Mouse (Mus musculus) neural tube, embryonic 12.5 days (tissue): ENCODE results near the gene Fbxw7. TPM values are rescaled to one million over a fixed set of nuclear protein-coding genes. Genes with fewer than 3 reads are reported as not detected.
A peak's percentile ranks its signal among the peaks of the same experiment; 100 is the strongest.

Experiments used
- ATAC-seq: fragments of 200-750 bp; cut with Nextera tagmentation; 2 replicates; pipeline ENCODE4 v1.8.0; 2017; ENCODE audit warnings: low read depth, mild to moderate bottlenecking, moderate TSS enrichment, moderate library complexity; ENCODE audit not compliant: low FRiP score
- H3K27ac ChIP-seq: fragments of 300-500 bp; sonication (generic); 2 replicates; pipeline ENCODE4 v1.5.1; 2016
- H3K27me3 ChIP-seq: fragments of 300-500 bp; sonication (generic); replicated peaks from 2 replicates; pipeline ENCODE4 v1.6.1; 2016; ENCODE audit warnings: mild to moderate bottlenecking
- H3K36me3 ChIP-seq: fragments of 300-500 bp; sonication (generic); 2 replicates; pipeline ENCODE4 v1.6.1; 2016; ENCODE audit warnings: mild to moderate bottlenecking
- H3K4me1 ChIP-seq: fragments of 300-500 bp; sonication (generic); 2 replicates; pipeline ENCODE4 v1.6.1; 2016
- H3K4me2 ChIP-seq: fragments of 300-500 bp; sonication (generic); replicated peaks from 2 replicates; pipeline ENCODE4 v1.6.1; 2016; ENCODE audit warnings: mild to moderate bottlenecking
- H3K4me3 ChIP-seq: fragments of 300-500 bp; sonication (generic); 2 replicates; pipeline ENCODE4 v1.5.1; 2016
- H3K9ac ChIP-seq: fragments of 300-500 bp; sonication (generic); 2 replicates; pipeline ENCODE4 v1.6.1; 2016; ENCODE audit warnings: mild to moderate bottlenecking
- H3K9me3 ChIP-seq: fragments of 300-500 bp; sonication (generic); 2 replicates; pipeline ENCODE4 v1.6.1; 2016; ENCODE audit warnings: mild to moderate bottlenecking
- WGBS: fragments of 180-500 bp; shearing (Covaris S2); methylation state at CpG from one replicate; pipeline ENCODE4 v1.1.7; 2016; 5-methylcytosine and 5-hydroxymethylcytosine counted together
- polyA plus RNA-seq: library from polyadenylated mRNA; unstranded; fragments of >200 nt; fragmentation: Nextera tagmentation; extraction: Ambion mirVana; gene quantifications from 2 replicates; pipeline ENCODE4 v1.2.1, GENCODE M21; 2016

The Fbxw7 gene
- polyA plus RNA-seq = 22.7 and 22.9 TPM in 2 replicates

GRCm38 (mm10) chr3:84814762-84815381 is at the start of gene Fbxw7:
Fbxw7 (plus strand) TSS chr3:84815268.
- Histone ChIP-seq H3K4me2 (peak within 1 kb of the TSS; percentile 99), H3K9ac (peak within 1 kb of the TSS; percentile 93), H3K4me1 (peaks cover 19% of the 10 kb centered on the region), H3K4me3 (peak within 1 kb of the TSS; percentile 99), H3K9me3 (no peaks in the 10 kb centered on the region), H3K27ac (peak within 1 kb of the TSS; percentile 89), H3K27me3 (no peaks in the 10 kb centered on the region), H3K36me3 (no peaks in the 10 kb centered on the region)
- WGBS = under 1% methylated on average over 59 of the region's 76 CpGs
- peak; percentile 56 for ATAC-seq

- H3K27me3 ChIP-seq = no peaks in the 10 kb centered on the region
- no peak overlapping the region for H3K4me3 ChIP-seq
- H3K36me3 ChIP-seq = no peaks in the 10 kb centered on the region
- H3K9me3 ChIP-seq = no peaks in the 10 kb centered on the region
- H3K4me2 ChIP-seq = no peak overlapping the region
- ATAC-seq = no peak
- 90% methylated on average over 4 of the region's 4 CpGs for WGBS
- no peaks in the 10 kb centered on the region for H3K4me1 ChIP-seq
- no peak overlapping the region for H3K9ac ChIP-seq
- H3K27ac ChIP-seq = no peak overlapping the region
These were observed 46.1 kb upstream of the Fbxw7 start for GRCm38 (mm10) chr3:84768940-84769339.

GRCm38 (mm10) chr3:84769411-84769810 is 45.7 kb upstream of the Fbxw7 start:
- H3K4me1 ChIP-seq = no peaks in the 10 kb centered on the region
- H3K4me2 ChIP-seq = no peak overlapping the region
- ATAC-seq = no peak
- no peak overlapping the region for H3K9ac ChIP-seq
- WGBS = 79% methylated on average over 6 of the region's 6 CpGs
- H3K27ac ChIP-seq = no peak overlapping the region
- H3K4me3 ChIP-seq = no peak overlapping the region
- H3K27me3 ChIP-seq = no peaks in the 10 kb centered on the region
- H3K9me3 ChIP-seq = no peaks in the 10 kb centered on the region
- no peaks in the 10 kb centered on the region for H3K36me3 ChIP-seq

- Histone ChIP-seq H3K9ac (no peak overlapping the region), H3K9me3 (no peaks in the 10 kb centered on the region), H3K36me3 (no peaks in the 10 kb centered on the region), H3K4me1 (no peaks in the 10 kb centered on the region), H3K27ac (no peak overlapping the region), H3K4me2 (no peak overlapping the region), H3K4me3 (no peak overlapping the region), H3K27me3 (no peaks in the 10 kb centered on the region)
- 93% methylated on average over 6 of the region's 6 CpGs for WGBS
- no peak for ATAC-seq
These were observed 44.5 kb upstream of the Fbxw7 start for GRCm38 (mm10) chr3:84770518-84770917.

- Histone ChIP-seq H3K4me2 (no peak overlapping the region), H3K9ac (no peak overlapping the region), H3K9me3 (no peaks in the 10 kb centered on the region), H3K27me3 (no peaks in the 10 kb centered on the region), H3K27ac (no peak overlapping the region), H3K4me3 (no peak overlapping the region), H3K36me3 (no peaks in the 10 kb centered on the region), H3K4me1 (no peaks in the 10 kb centered on the region)
- WGBS = 51% methylated on average over 2 of the region's 2 CpGs
- ATAC-seq = no peak
These were observed 43.1 kb upstream of the Fbxw7 start for GRCm38 (mm10) chr3:84771980-84772379.

- H3K27me3 ChIP-seq = no peaks in the 10 kb centered on the region
- WGBS = 23% methylated on average over 8 of the region's 8 CpGs
- no peak overlapping the region for H3K27ac ChIP-seq
- H3K36me3 ChIP-seq = no peaks in the 10 kb centered on the region
- no peak overlapping the region for H3K9ac ChIP-seq
- no peaks in the 10 kb centered on the region for H3K4me1 ChIP-seq
- H3K9me3 ChIP-seq = no peaks in the 10 kb centered on the region
- no peak overlapping the region for H3K4me2 ChIP-seq
- H3K4me3 ChIP-seq = no peak overlapping the region
- no peak for ATAC-seq
These were observed 40.6 kb upstream of the Fbxw7 start for GRCm38 (mm10) chr3:84774246-84775066.

- no peak overlapping the region for H3K4me3 ChIP-seq
- no peak overlapping the region for H3K27ac ChIP-seq
- WGBS = 66% methylated on average over 6 of the region's 6 CpGs
- H3K27me3 ChIP-seq = no peaks in the 10 kb centered on the region
- H3K9ac ChIP-seq = no peak overlapping the region
- H3K4me2 ChIP-seq = no peak overlapping the region
- H3K4me1 ChIP-seq = no peaks in the 10 kb centered on the region
- no peaks in the 10 kb centered on the region for H3K9me3 ChIP-seq
- no peak for ATAC-seq
- H3K36me3 ChIP-seq = no peaks in the 10 kb centered on the region
These were observed 40.0 kb upstream of the Fbxw7 start for GRCm38 (mm10) chr3:84775067-84775423.

GRCm38 (mm10) chr3:84775577-84775976 is 39.5 kb upstream of the Fbxw7 start:
- ATAC-seq = no peak
- Histone ChIP-seq H3K4me3 (no peak overlapping the region), H3K36me3 (no peaks in the 10 kb centered on the region), H3K4me2 (no peak overlapping the region), H3K9me3 (no peaks in the 10 kb centered on the region), H3K4me1 (no peaks in the 10 kb centered on the region), H3K9ac (no peak overlapping the region), H3K27me3 (no peaks in the 10 kb centered on the region), H3K27ac (no peak overlapping the region)
- WGBS = 70% methylated on average over 4 of the region's 4 CpGs

GRCm38 (mm10) chr3:84776084-84776483 is 39.0 kb upstream of the Fbxw7 start:
- H3K4me1 ChIP-seq = no peaks in the 10 kb centered on the region
- no peak for ATAC-seq
- no peaks in the 10 kb centered on the region for H3K27me3 ChIP-seq
- no peak overlapping the region for H3K27ac ChIP-seq
- 82% methylated on average over 1 of the region's 1 CpGs for WGBS
- H3K9me3 ChIP-seq = no peaks in the 10 kb centered on the region
- no peak overlapping the region for H3K4me3 ChIP-seq
- no peak overlapping the region for H3K9ac ChIP-seq
- H3K4me2 ChIP-seq = no peak overlapping the region
- no peaks in the 10 kb centered on the region for H3K36me3 ChIP-seq

- Histone ChIP-seq H3K9ac (no peak overlapping the region), H3K4me3 (no peak overlapping the region), H3K27ac (no peak overlapping the region), H3K36me3 (no peaks in the 10 kb centered on the region), H3K4me1 (no peaks in the 10 kb centered on the region), H3K4me2 (no peak overlapping the region), H3K9me3 (peaks cover 7% of the 10 kb centered on the region), H3K27me3 (no peaks in the 10 kb centered on the region)
- WGBS = 85% methylated on average over 4 of the region's 4 CpGs
- ATAC-seq = no peak
These were observed 27.2 kb upstream of the Fbxw7 start for GRCm38 (mm10) chr3:84787914-84788313.

GRCm38 (mm10) chr3:84804036-84804435 is 11.0 kb upstream of the Fbxw7 start:
- H3K9ac ChIP-seq = no peak overlapping the region
- WGBS = 75% methylated on average over 9 of the region's 9 CpGs
- no peak overlapping the region for H3K4me2 ChIP-seq
- no peaks in the 10 kb centered on the region for H3K27me3 ChIP-seq
- no peaks in the 10 kb centered on the region for H3K9me3 ChIP-seq
- H3K27ac ChIP-seq = no peak overlapping the region
- no peak overlapping the region for H3K4me3 ChIP-seq
- no peak for ATAC-seq
- H3K36me3 ChIP-seq = no peaks in the 10 kb centered on the region
- no peaks in the 10 kb centered on the region for H3K4me1 ChIP-seq

GRCm38 (mm10) chr3:84806206-84806605 is 8.9 kb upstream of the Fbxw7 start:
- ATAC-seq = no peak
- Histone ChIP-seq H3K4me1 (no peaks in the 10 kb centered on the region), H3K27ac (no peak overlapping the region), H3K9ac (no peak overlapping the region), H3K27me3 (no peaks in the 10 kb centered on the region), H3K9me3 (no peaks in the 10 kb centered on the region), H3K36me3 (no peaks in the 10 kb centered on the region), H3K4me2 (no peak overlapping the region), H3K4me3 (no peak overlapping the region)
- WGBS = 93% methylated on average over 2 of the region's 2 CpGs

GRCm38 (mm10) chr3:84807826-84808225 is 7.2 kb upstream of the Fbxw7 start:
- Histone ChIP-seq H3K4me1 (peaks cover 5% of the 10 kb centered on the region; the same call in 1 of the 2 replicates), H3K36me3 (no peaks in the 10 kb centered on the region), H3K4me3 (no peak overlapping the region), H3K9ac (no peak overlapping the region), H3K27ac (no peak overlapping the region), H3K9me3 (no peaks in the 10 kb centered on the region), H3K4me2 (no peak overlapping the region), H3K27me3 (no peaks in the 10 kb centered on the region)
- 79% methylated on average over 3 of the region's 3 CpGs for WGBS
- no peak for ATAC-seq
